ENCODE assay signal across 8 mouse cellular contexts in genomic region chr11:101426165-101426564, GRCm38 (mm10). TPM values are rescaled to one million over a fixed set of nuclear protein-coding genes. Genes with fewer than 3 reads are reported as not detected.
A peak's percentile ranks its signal among the peaks of the same experiment; 100 is the strongest.
DNase-seq lines count a peak whose midpoint lies in the region; ATAC-seq lines count a peak whose summit lies in the region.

No protein-coding gene starts in this region.

- H3K9me3 ChIP-seq in kidney, embryonic 16.5 days (ENCODE audit: low read length) = no peaks in the 10 kb centered on the region
- no peaks in the 10 kb centered on the region for H3K9me3 ChIP-seq in embryonic facial prominence, embryonic 12.5 days
- H3K9me3 ChIP-seq in intestine, embryonic 16.5 days (ENCODE audit: control insufficient read depth, low read length) = no peaks in the 10 kb centered on the region
- no peaks in the 10 kb centered on the region for H3K9me3 ChIP-seq in neural tube, embryonic 12.5 days

- no peak for ATAC-seq in kidney, embryonic 16.5 days (ENCODE audit: low FRiP score, low TSS enrichment)
- ATAC-seq in embryonic facial prominence, embryonic 12.5 days (ENCODE audit: insufficient number of reproducible peaks, insufficient read depth, low FRiP score, low TSS enrichment) = no peak
- no peak for ATAC-seq in intestine, embryonic 16.5 days
- ATAC-seq in neural tube, embryonic 12.5 days (ENCODE audit: low FRiP score, low read depth) = no peak

- WGBS in kidney, embryonic 16.5 days = 58% methylated on average over 8 of the region's 8 CpGs
- WGBS in embryonic facial prominence, embryonic 12.5 days = 60% methylated on average over 8 of the region's 8 CpGs
- WGBS in intestine, embryonic 16.5 days = 50% methylated on average over 8 of the region's 8 CpGs
- 70% methylated on average over 8 of the region's 8 CpGs for WGBS in neural tube, embryonic 12.5 days

- H3K27ac ChIP-seq in kidney, embryonic 16.5 days (ENCODE audit: low read length) = no peak overlapping the region
- no peak overlapping the region for H3K27ac ChIP-seq in embryonic facial prominence, embryonic 12.5 days
- no peak overlapping the region for H3K27ac ChIP-seq in intestine, embryonic 16.5 days (ENCODE audit: low read length)
- H3K27ac ChIP-seq in neural tube, embryonic 12.5 days = no peak overlapping the region

- no peaks in the 10 kb centered on the region for H3K27me3 ChIP-seq in kidney, embryonic 16.5 days (ENCODE audit: insufficient read depth, low read length)
- no peaks in the 10 kb centered on the region for H3K27me3 ChIP-seq in embryonic facial prominence, embryonic 12.5 days
- H3K27me3 ChIP-seq in intestine, embryonic 16.5 days (replicated peaks; ENCODE audit: control insufficient read depth, insufficient read depth, low read length) = no peaks in the 10 kb centered on the region
- no peaks in the 10 kb centered on the region for H3K27me3 ChIP-seq in neural tube, embryonic 12.5 days (replicated peaks)

- no peak for DNase-seq in kidney, adult 8-10 months
- no peak for DNase-seq in frontal cortex, adult 2 months (ENCODE audit: extremely low spot score in 1 of 2, low spot score in 1 of 2)
- no peak for DNase-seq in right cerebral cortex, adult 18-20 months
- DNase-seq in cerebellum, adult 11-12 months = no peak

- H3K4me3 ChIP-seq in kidney, embryonic 16.5 days (ENCODE audit: low read length) = peak overlapping the region; percentile 67
- H3K4me3 ChIP-seq in embryonic facial prominence, embryonic 12.5 days = peak overlapping the region; percentile 90
- peak overlapping the region; percentile 97 for H3K4me3 ChIP-seq in intestine, embryonic 16.5 days (ENCODE audit: low read length)
- H3K4me3 ChIP-seq in neural tube, embryonic 12.5 days = peak overlapping the region; percentile 98; the same call in 1 of the 2 replicates

- peaks cover 14% of the 10 kb centered on the region for H3K36me3 ChIP-seq in kidney, embryonic 16.5 days (ENCODE audit: insufficient read depth, low read length)
- H3K36me3 ChIP-seq in embryonic facial prominence, embryonic 12.5 days = peaks cover 18% of the 10 kb centered on the region
- H3K36me3 ChIP-seq in intestine, embryonic 16.5 days (ENCODE audit: control insufficient read depth, insufficient read depth, low read length) = peaks cover 5% of the 10 kb centered on the region; the same call in 1 of the 2 replicates
- peaks cover 22% of the 10 kb centered on the region for H3K36me3 ChIP-seq in neural tube, embryonic 12.5 days

- H3K4me2 ChIP-seq in kidney, embryonic 16.5 days (replicated peaks; ENCODE audit: low read depth, low read length) = peak overlapping the region; percentile 80
- peak overlapping the region; percentile 82 for H3K4me2 ChIP-seq in embryonic facial prominence, embryonic 12.5 days (replicated peaks)
- H3K4me2 ChIP-seq in intestine, embryonic 16.5 days (ENCODE audit: low read depth, low read length) = peak overlapping the region; percentile 88
- H3K4me2 ChIP-seq in neural tube, embryonic 12.5 days (replicated peaks) = peak overlapping the region; percentile 95

- 0 out of 2 replicates have a peak overlapping the region, but pooled peaks have one; percentile 43 for H3K9ac ChIP-seq in kidney, embryonic 16.5 days (replicated peaks; ENCODE audit: low read length)
- peak overlapping the region; percentile 71; the same call in 1 of the 2 replicates for H3K9ac ChIP-seq in embryonic facial prominence, embryonic 12.5 days
- peak overlapping the region; percentile 94 for H3K9ac ChIP-seq in intestine, embryonic 16.5 days (ENCODE audit: low read depth, low read length)
- H3K9ac ChIP-seq in neural tube, embryonic 12.5 days = peak overlapping the region; percentile 85; the same call in 1 of the 2 replicates

- peaks cover 24% of the 10 kb centered on the region for H3K4me1 ChIP-seq in kidney, embryonic 16.5 days (ENCODE audit: insufficient read depth, low read length)
- peaks cover 20% of the 10 kb centered on the region for H3K4me1 ChIP-seq in embryonic facial prominence, embryonic 12.5 days
- peaks cover 19% of the 10 kb centered on the region for H3K4me1 ChIP-seq in intestine, embryonic 16.5 days (ENCODE audit: control insufficient read depth, insufficient read depth, low read length)
- peaks cover 26% of the 10 kb centered on the region for H3K4me1 ChIP-seq in neural tube, embryonic 12.5 days

RNA-seq across cellular contexts. Expression of gene Ptges3l, which starts 1.0 kb away (rescaled TPM):
- polyA plus RNA-seq in kidney, embryonic 16.5 days (2015; fragmentation: Nextera tagmentation; extraction: Ambion mirVana) = 10.1 and 10.9 TPM in 2 replicates
- 7.4 and 9.1 TPM in 2 replicates for polyA plus RNA-seq in embryonic facial prominence, embryonic 12.5 days (2016; fragmentation: Nextera tagmentation; extraction: Ambion mirVana)
- 11.1 and 12.4 TPM in 2 replicates for polyA plus RNA-seq in intestine, embryonic 16.5 days (2015; fragmentation: Nextera tagmentation; extraction: Ambion mirVana)
- 3.2 and 4.4 TPM in 2 replicates for polyA plus RNA-seq in neural tube, embryonic 12.5 days (2016; fragmentation: Nextera tagmentation; extraction: Ambion mirVana)
- polyA plus RNA-seq in frontal cortex, adult 2 months (2012; rRNA removed) = 4.1 and 6.6 TPM in 2 replicates

RNA-seq across cellular contexts. Expression of gene Rundc1, which starts 1.3 kb away (rescaled TPM):
- polyA plus RNA-seq in kidney, embryonic 16.5 days (2015; fragmentation: Nextera tagmentation; extraction: Ambion mirVana) = 22.8 and 23.8 TPM in 2 replicates
- 22.5 and 23.0 TPM in 2 replicates for polyA plus RNA-seq in embryonic facial prominence, embryonic 12.5 days (2016; fragmentation: Nextera tagmentation; extraction: Ambion mirVana)
- 16.6 and 19.1 TPM in 2 replicates for polyA plus RNA-seq in intestine, embryonic 16.5 days (2015; fragmentation: Nextera tagmentation; extraction: Ambion mirVana)
- polyA plus RNA-seq in neural tube, embryonic 12.5 days (2016; fragmentation: Nextera tagmentation; extraction: Ambion mirVana) = 28.2 and 29.0 TPM in 2 replicates
- polyA plus RNA-seq in frontal cortex, adult 2 months (2012; rRNA removed) = 33.4 and 33.7 TPM in 2 replicates

RNA-seq across cellular contexts. Expression of gene Gm27029, which starts 1.6 kb away (rescaled TPM):
- polyA plus RNA-seq in kidney, embryonic 16.5 days (2015; fragmentation: Nextera tagmentation; extraction: Ambion mirVana) = 10.0 and 16.9 TPM in 2 replicates
- 9.6 and 9.9 TPM in 2 replicates for polyA plus RNA-seq in embryonic facial prominence, embryonic 12.5 days (2016; fragmentation: Nextera tagmentation; extraction: Ambion mirVana)
- 7.2 and 10.1 TPM in 2 replicates for polyA plus RNA-seq in intestine, embryonic 16.5 days (2015; fragmentation: Nextera tagmentation; extraction: Ambion mirVana)
- polyA plus RNA-seq in neural tube, embryonic 12.5 days (2016; fragmentation: Nextera tagmentation; extraction: Ambion mirVana) = 6.7 and 10.0 TPM in 2 replicates
- polyA plus RNA-seq in frontal cortex, adult 2 months (2012; rRNA removed) = 3.6 and 4.1 TPM in 2 replicates

RNA-seq across cellular contexts. Expression of gene Aarsd1, which starts 8.8 kb away (rescaled TPM):
- 79.2 and 84.1 TPM in 2 replicates for polyA plus RNA-seq in kidney, embryonic 16.5 days (2015; fragmentation: Nextera tagmentation; extraction: Ambion mirVana)
- polyA plus RNA-seq in embryonic facial prominence, embryonic 12.5 days (2016; fragmentation: Nextera tagmentation; extraction: Ambion mirVana) = 86.3 and 86.5 TPM in 2 replicates
- polyA plus RNA-seq in intestine, embryonic 16.5 days (2015; fragmentation: Nextera tagmentation; extraction: Ambion mirVana) = 53.6 and 64.0 TPM in 2 replicates
- polyA plus RNA-seq in neural tube, embryonic 12.5 days (2016; fragmentation: Nextera tagmentation; extraction: Ambion mirVana) = 85.3 and 86.4 TPM in 2 replicates
- polyA plus RNA-seq in frontal cortex, adult 2 months (2012; rRNA removed) = 49.2 and 53.5 TPM in 2 replicates

RNA-seq across cellular contexts. Expression of gene Rpl27, which starts 15.9 kb away (rescaled TPM):
- 267 and 290 TPM in 2 replicates for polyA plus RNA-seq in kidney, embryonic 16.5 days (2015; fragmentation: Nextera tagmentation; extraction: Ambion mirVana)
- 361 and 382 TPM in 2 replicates for polyA plus RNA-seq in embryonic facial prominence, embryonic 12.5 days (2016; fragmentation: Nextera tagmentation; extraction: Ambion mirVana)
- polyA plus RNA-seq in intestine, embryonic 16.5 days (2015; fragmentation: Nextera tagmentation; extraction: Ambion mirVana) = 251 and 288 TPM in 2 replicates
- 327 and 346 TPM in 2 replicates for polyA plus RNA-seq in neural tube, embryonic 12.5 days (2016; fragmentation: Nextera tagmentation; extraction: Ambion mirVana)
- polyA plus RNA-seq in frontal cortex, adult 2 months (2012; rRNA removed) = 480 and 588 TPM in 2 replicates

Comparison
In these comparisons a context has a peak if more than half of its experiments do, and no peak if none do; other contexts are left out.
1. H3K9ac ChIP-seq: peak in every context shown above with its lines; median percentile 94 in intestine, embryonic 16.5 days; 85 in neural tube, embryonic 12.5 days; 71 in embryonic facial prominence, embryonic 12.5 days; 43 in kidney, embryonic 16.5 days.